In the genomic region with DNA sequence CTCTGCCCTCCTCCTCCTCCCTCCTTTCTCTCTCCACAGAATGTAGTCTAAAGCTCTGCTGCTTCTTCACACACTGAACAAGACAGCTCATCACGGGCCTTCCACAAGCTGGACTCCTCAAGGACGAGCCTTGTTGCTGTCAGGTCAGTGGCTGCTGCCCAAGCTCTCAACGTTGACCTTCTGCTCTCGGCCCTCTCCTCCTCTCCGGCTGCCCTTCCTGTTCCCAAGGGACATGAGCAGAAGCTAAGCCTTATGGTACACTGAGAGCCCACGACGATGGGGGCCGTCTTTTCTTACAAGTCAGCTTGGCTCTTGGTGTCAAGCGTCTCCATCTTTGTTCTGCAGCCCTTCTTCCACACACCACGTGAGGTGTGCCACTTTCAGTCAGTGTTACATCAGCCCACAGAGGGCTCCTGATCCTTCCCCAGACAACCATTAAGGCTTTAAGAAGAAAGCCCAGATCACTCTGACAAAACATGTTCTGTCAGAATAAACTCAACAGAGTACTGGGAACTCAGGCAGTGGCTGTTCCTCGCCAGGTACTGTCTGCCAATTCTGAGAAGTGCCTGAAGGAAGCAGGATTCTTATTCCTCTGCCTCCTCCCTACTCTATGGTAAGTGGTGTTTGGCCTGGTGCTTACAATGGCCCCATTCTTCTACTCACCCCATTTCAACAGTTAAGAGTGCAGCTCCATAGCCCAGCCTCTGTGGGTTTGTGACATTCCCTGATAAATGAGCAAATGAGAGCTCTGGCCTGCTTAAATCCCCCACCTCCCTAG, we compare ENCODE assay signal across 18 mouse cellular contexts. TPM values are rescaled to one million over a fixed set of nuclear protein-coding genes. Genes with fewer than 3 reads are reported as not detected.
DNase-seq lines count a peak whose midpoint lies in the region; ATAC-seq and TF ChIP-seq lines count a peak whose summit lies in the region.
"Had no signal": no experiment of that assay in that cellular context is flagged by ENCODE, and none has a peak within 500 bp of the region (broad histone marks: within the 10 kb centered on the region; RNA-seq: fewer than 3 reads in every experiment).

No protein-coding gene starts in this region.

- H3K9ac ChIP-seq in liver, postnatal 0 days (replicated peaks), result no peak overlapping the region
- H3K9ac ChIP-seq in liver, embryonic 11.5 days (ENCODE audit: low read depth, low read length), result no peak overlapping the region
- H3K9ac ChIP-seq: midbrain, embryonic 12.5 days had no signal

- TF ChIP-seq POLR2A in testis, adult 2 months (IDR thresholded peaks at IDR 0.05; ENCODE audit: control insufficient read depth, low read depth, low read length), result no peak

- WGBS in heart, embryonic 10.5 days, result 73% methylated on average over 11 of the region's 11 CpGs
- 66% methylated on average over 11 of the region's 11 CpGs for WGBS in liver, postnatal 0 days (ENCODE audit: insufficient replicate concordance)
- 78% methylated on average over 11 of the region's 11 CpGs for WGBS in liver, embryonic 11.5 days

- no peaks in the 10 kb centered on the region for H3K9me3 ChIP-seq in heart, embryonic 10.5 days
- H3K9me3 ChIP-seq in liver, postnatal 0 days (ENCODE audit: low read length), result no peaks in the 10 kb centered on the region
- H3K9me3 ChIP-seq in liver, embryonic 11.5 days (ENCODE audit: control insufficient read depth, low read length), result no peaks in the 10 kb centered on the region
- H3K9me3 ChIP-seq: midbrain, embryonic 12.5 days had no signal

- no peak for TF ChIP-seq EP300 in liver, postnatal 0 days (IDR thresholded peaks at IDR 0.05; ENCODE audit: low read depth)

- TF ChIP-seq CTCF in liver, postnatal 0 days (IDR thresholded peaks at IDR 0.05; ENCODE audit: low read depth), result no peak
- TF ChIP-seq CTCF in testis, adult 2 months (IDR thresholded peaks at IDR 0.05; ENCODE audit: control insufficient read depth, insufficient read depth, insufficient replicate concordance, low read depth, low read length), result no peak

- H3K27me3 ChIP-seq in heart, embryonic 10.5 days (ENCODE audit: insufficient read depth, poor library complexity, severe bottlenecking), result no peaks in the 10 kb centered on the region
- H3K27me3 ChIP-seq in liver, postnatal 0 days (ENCODE audit: insufficient read depth, low read length), result no peaks in the 10 kb centered on the region
- H3K27me3 ChIP-seq in liver, embryonic 11.5 days (replicated peaks; ENCODE audit: control insufficient read depth, insufficient read depth, low read length), result no peaks in the 10 kb centered on the region
- no peaks in the 10 kb centered on the region for H3K27me3 ChIP-seq in testis, adult 2 months (ENCODE audit: control insufficient read depth, insufficient read depth, low read length)

- no peak overlapping the region for H3K4me2 ChIP-seq in liver, postnatal 0 days (ENCODE audit: low read depth, low read length)
- no peak overlapping the region for H3K4me2 ChIP-seq in liver, embryonic 11.5 days
- H3K4me2 ChIP-seq: midbrain, embryonic 12.5 days had no signal

- DNase-seq in heart, adult 11 months, result peak; percentile 88
- no peak for DNase-seq in heart, embryonic 10.5 days (ENCODE audit: low spot score)
- no peak for DNase-seq in liver, postnatal 0 days
- no peak for DNase-seq in liver, embryonic 11.5 days (ENCODE audit: low spot score)
- no peak for DNase-seq in testis, postnatal 10 days (ENCODE audit: low spot score)
- no peak for DNase-seq in right cerebral cortex, postnatal 10 days (ENCODE audit: low spot score in 2 of 2)
- no peak for DNase-seq in cerebellum, postnatal 14 days
- DNase-seq: cerebellum, adult 9-11 months; embryo, embryonic 11 days; gastrocnemius, postnatal 36 days; heart, postnatal 10 days; kidney, adult 9 months; left cerebral cortex, postnatal 4 days; right cerebral cortex, postnatal 25 days had no signal

- ATAC-seq in liver, postnatal 0 days, result no peak
- no peak for ATAC-seq in liver, embryonic 11.5 days (replicated peaks; ENCODE audit: low FRiP score)
- ATAC-seq: inflammation-experienced regulatory T-cells, adult 6 months had no signal

- no peak overlapping the region for H3K4me3 ChIP-seq in heart, embryonic 10.5 days
- H3K4me3 ChIP-seq in liver, postnatal 0 days (ENCODE audit: low read depth, low read length), result no peak overlapping the region
- H3K4me3 ChIP-seq in liver, embryonic 11.5 days (ENCODE audit: low read depth, low read length), result no peak overlapping the region
- no peak overlapping the region for H3K4me3 ChIP-seq in testis, adult 2 months (ENCODE audit: control insufficient read depth, low read depth, low read length)
- H3K4me3 ChIP-seq: erythroblast, embryonic 14.5 days; midbrain, embryonic 12.5 days had no signal

- no peaks in the 10 kb centered on the region for H3K36me3 ChIP-seq in heart, embryonic 10.5 days
- no peaks in the 10 kb centered on the region for H3K36me3 ChIP-seq in liver, postnatal 0 days (replicated peaks; ENCODE audit: insufficient read depth, low read length)
- H3K36me3 ChIP-seq in liver, embryonic 11.5 days (ENCODE audit: control insufficient read depth, insufficient read depth, low read length), result no peaks in the 10 kb centered on the region
- H3K36me3 ChIP-seq in testis, adult 2 months (ENCODE audit: control insufficient read depth, insufficient read depth, low read length), result no peaks in the 10 kb centered on the region
- H3K36me3 ChIP-seq: midbrain, embryonic 12.5 days had no signal

- peaks cover 27% of the 10 kb centered on the region for H3K4me1 ChIP-seq in heart, embryonic 10.5 days
- H3K4me1 ChIP-seq in liver, postnatal 0 days (ENCODE audit: insufficient read depth), result peaks cover 33% of the 10 kb centered on the region
- H3K4me1 ChIP-seq in liver, embryonic 11.5 days (replicated peaks; ENCODE audit: control insufficient read depth, insufficient read depth, low read length), result peaks cover 13% of the 10 kb centered on the region
- H3K4me1 ChIP-seq in testis, adult 2 months (ENCODE audit: control insufficient read depth, insufficient read depth, low read length), result no peaks in the 10 kb centered on the region
- H3K4me1 ChIP-seq: midbrain, embryonic 12.5 days had no signal

- no peak overlapping the region for H3K27ac ChIP-seq in heart, embryonic 10.5 days
- H3K27ac ChIP-seq in liver, postnatal 0 days (ENCODE audit: low read depth), result peak overlapping the region; percentile 69
- H3K27ac ChIP-seq in liver, embryonic 11.5 days (ENCODE audit: low read depth, low read length), result no peak overlapping the region
- peak overlapping the region; percentile 12; the same call in 1 of the 2 replicates for H3K27ac ChIP-seq in testis, adult 2 months (ENCODE audit: control insufficient read depth, insufficient read depth, low read depth, low read length)
- H3K27ac ChIP-seq: midbrain, embryonic 12.5 days had no signal

RNA-seq across cellular contexts. Expression of a gene that starts 15.6 kb away (rescaled TPM):
- 74.0 and 90.7 TPM in 2 replicates for polyA plus RNA-seq in heart, embryonic 10.5 days (2016; fragmentation: Nextera tagmentation; extraction: Ambion mirVana)
- polyA plus RNA-seq in liver, postnatal 0 days (2015; fragmentation: Nextera tagmentation; extraction: Ambion mirVana), result 451 and 487 TPM in 2 replicates
- polyA plus RNA-seq in liver, embryonic 11.5 days (2014; fragmentation: Nextera tagmentation; extraction: Ambion mirVana), result 161 and 169 TPM in 2 replicates
- 68.7 and 69.0 TPM in 2 replicates for polyA plus RNA-seq in testis, adult 2 months (2012; rRNA removed)

Comparison
In these comparisons a context has a peak if more than half of its experiments do, and no peak if none do; other contexts are left out.
1. H3K27ac ChIP-seq: peak in liver, postnatal 0 days (single experiment) and testis, adult 2 months (single experiment); none in heart, embryonic 10.5 days (single experiment) and liver, embryonic 11.5 days (single experiment).